Mouse (Mus musculus) cerebellum, postnatal 25 days (tissue): ENCODE measurements around the gene Cers1.

Experiments used
- DNase-seq, 2 experiments: peaks; one replicate each; pipeline ENCODE4 v3.0.0; 2021; ENCODE audit warnings: mixed read lengths in 2 of 2

The Cers1 gene

GRCm38 (mm10) chr8:70352657-70353151 is 37.1 kb downstream of the Cers1 start:
- DNase-seq, result no peak

- DNase-seq, result peak; percentile 100
Measured at GRCm38 (mm10) chr8:70353194-70353817, 37.7 kb downstream of the Cers1 start, which contains the start of gene Upf1. TSS of gene Upf1 (minus strand) at chr8:70353278.

GRCm38 (mm10) chr8:70354004-70354403 is 38.4 kb downstream of the Cers1 start:
- no peak for DNase-seq

- DNase-seq, result no peak
Measured at GRCm38 (mm10) chr8:70356111-70356510, 40.5 kb downstream of the Cers1 start.

GRCm38 (mm10) chr8:70359411-70359810 is 43.8 kb downstream of the Cers1 start:
- DNase-seq, result peak in 1 of 2 experiments; percentile 51

GRCm38 (mm10) chr8:70360769-70361168 is 45.2 kb downstream of the Cers1 start:
- DNase-seq, result peak in 1 of 2 experiments; percentile 48

GRCm38 (mm10) chr8:70361484-70362032 is 46.0 kb downstream of the Cers1 start:
- no peak for DNase-seq

- no peak for DNase-seq
Measured at GRCm38 (mm10) chr8:70364066-70364465, 48.5 kb downstream of the Cers1 start.

GRCm38 (mm10) chr8:70366588-70366987 is 51.0 kb downstream of the Cers1 start:
- no peak for DNase-seq

GRCm38 (mm10) chr8:70370476-70370875 is 54.9 kb downstream of the Cers1 start:
- no peak for DNase-seq

- DNase-seq, result no peak
Measured at GRCm38 (mm10) chr8:70371951-70372350, 56.4 kb downstream of the Cers1 start.

GRCm38 (mm10) chr8:70373397-70374317 is 58.1 kb downstream of the Cers1 start, which contains the start of gene Comp:
TSS of gene Comp (plus strand) at chr8:70373558.
- DNase-seq, result peak; percentile 32 to 54

GRCm38 (mm10) chr8:70374318-70374927 is 58.8 kb downstream of the Cers1 start:
- peak; percentile 79 to 89 for DNase-seq

- DNase-seq, result peak; percentile 19 to 23
Measured at GRCm38 (mm10) chr8:70375212-70375859, 59.8 kb downstream of the Cers1 start.

- peak in 1 of 2 experiments; percentile 43 for DNase-seq
Measured at GRCm38 (mm10) chr8:70376275-70376741, 60.7 kb downstream of the Cers1 start.

- peak in 1 of 2 experiments; percentile 49 for DNase-seq
Measured at GRCm38 (mm10) chr8:70377049-70377448, 61.5 kb downstream of the Cers1 start.

- DNase-seq, result peak; percentile 69 to 75
Measured at GRCm38 (mm10) chr8:70380069-70380468, 64.5 kb downstream of the Cers1 start.
